Mouse (Mus musculus): ENCODE measurements around the gene Defb7. TPM values are rescaled to one million over a fixed set of nuclear protein-coding genes. Genes with fewer than 3 reads are reported as not detected.

Defb7 gene
- not detected in 2 replicates for total RNA-seq (2017)

GRCm38 (mm10) chr8:19494797-19495196, at the start of gene Defb7:
TSS of gene Defb7 (plus strand) at chr8:19495097.
- no peak for ATAC-seq (replicated peaks; ENCODE audit: low read depth, poor library complexity, severe bottlenecking)

GRCm38 (mm10) chr8:19446378-19446777, 48.5 kb upstream of the Defb7 start:
- no peak for ATAC-seq (replicated peaks; ENCODE audit: low read depth, poor library complexity, severe bottlenecking)

- no peak for ATAC-seq (replicated peaks; ENCODE audit: low read depth, poor library complexity, severe bottlenecking)
Observed at GRCm38 (mm10) chr8:19461355-19461754, 33.5 kb upstream of the Defb7 start.

- no peak for ATAC-seq (replicated peaks; ENCODE audit: low read depth, poor library complexity, severe bottlenecking)
Observed at GRCm38 (mm10) chr8:19469026-19469425, 25.9 kb upstream of the Defb7 start.

GRCm38 (mm10) chr8:19500524-19500923, 5.6 kb downstream of the Defb7 start:
- no peak for ATAC-seq (replicated peaks; ENCODE audit: low read depth, poor library complexity, severe bottlenecking)

GRCm38 (mm10) chr8:19535195-19535829, 40.4 kb downstream of the Defb7 start:
- ATAC-seq (replicated peaks; ENCODE audit: low read depth, poor library complexity, severe bottlenecking) = no peak

- no peak for ATAC-seq (replicated peaks; ENCODE audit: low read depth, poor library complexity, severe bottlenecking)
Observed at GRCm38 (mm10) chr8:19540376-19540775, 45.5 kb downstream of the Defb7 start.

Other genes starting within 250 kb of the Defb7 start
- not detected in 2 replicates for gene Defb5, start 247.5 kb upstream of the Defb7 start, total RNA-seq (2017)
- gene Defb3, start 201.7 kb upstream of the Defb7 start, total RNA-seq (2017) = not detected in 2 replicates
- not detected in 2 replicates for gene Defb8, start 47.5 kb upstream of the Defb7 start, total RNA-seq (2017)
- gene 4930467E23Rik, start 234.5 kb downstream of the Defb7 start, total RNA-seq (2017) = not detected in 2 replicates